Mouse (Mus musculus): ENCODE data around the gene Nrip1.
"Not testable (repeated sequence)": the region's sequence is repeated elsewhere in the genome, so short reads cannot be mapped to it uniquely, and the experiment has no call there.

The Nrip1 gene

GRCm38 (mm10) chr16:76373671-76374091, at the start of gene Nrip1:
TSS of gene Nrip1 (minus strand) at chr16:76373827.
- DNase-seq, result peak; percentile 57 to 70

GRCm38 (mm10) chr16:76422531-76422930, 48.9 kb upstream of the Nrip1 start:
- DNase-seq, result no peak

DNA sequence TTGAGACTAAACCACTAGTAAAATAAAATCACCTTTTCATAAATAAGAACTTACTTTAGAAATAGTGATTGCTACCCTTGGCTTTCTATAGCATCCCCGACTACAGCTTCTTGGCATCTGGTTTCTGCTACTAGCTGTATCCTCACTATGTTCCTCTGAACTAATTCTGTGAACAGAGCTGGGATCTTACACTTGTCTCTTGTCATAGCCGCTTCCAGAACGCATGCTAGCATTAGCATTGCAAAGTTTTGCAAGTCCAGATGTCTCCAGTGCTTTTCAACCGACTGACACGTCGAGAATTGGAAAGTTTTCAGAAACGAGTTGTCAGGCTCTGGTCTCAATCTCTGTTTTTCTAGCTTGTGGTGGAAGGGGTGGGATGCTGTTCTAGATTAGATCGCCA, 46.2 kb upstream of the Nrip1 start:
- DNase-seq, result no peak

DNA sequence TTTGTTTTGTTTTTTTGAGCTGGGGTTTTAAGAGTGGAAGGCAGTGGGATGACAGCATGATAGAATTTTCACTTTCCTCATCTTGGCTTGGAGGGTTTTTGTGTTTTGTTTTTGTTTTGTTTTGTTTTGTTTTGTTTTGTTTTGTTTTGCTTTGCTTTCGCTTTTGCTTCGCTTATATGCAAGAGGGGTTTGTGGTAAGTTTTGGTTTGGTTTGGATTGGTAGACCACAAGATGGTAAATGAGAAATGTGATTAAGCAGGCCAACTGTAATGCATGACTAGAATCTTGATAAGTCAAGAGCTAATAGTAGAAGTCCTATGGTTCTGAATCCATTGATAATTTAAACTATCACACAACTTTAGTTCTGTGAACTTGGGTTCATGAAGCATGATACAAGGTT, 42.9 kb upstream of the Nrip1 start:
- DNase-seq, result no peak

DNA sequence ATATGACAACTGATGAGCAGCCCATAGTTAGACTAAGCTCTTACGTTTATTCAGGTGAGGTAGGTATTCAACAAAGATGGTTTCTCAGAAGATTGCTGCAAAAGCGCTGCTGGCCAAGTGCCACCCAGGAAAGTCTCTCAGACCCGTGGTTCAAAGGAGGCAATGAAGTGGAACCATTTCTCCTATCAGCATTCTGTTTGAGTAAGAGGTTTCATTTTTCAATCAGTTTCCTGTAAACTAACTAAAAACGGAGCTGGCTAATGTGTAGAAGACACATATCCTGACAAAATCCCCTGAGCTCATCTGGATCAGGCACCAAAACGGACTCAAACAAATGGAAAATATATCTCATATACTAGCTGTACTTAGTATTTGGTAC, 42.4 kb upstream of the Nrip1 start:
- DNase-seq, result no peak

GRCm38 (mm10) chr16:76415407-76416059, 41.9 kb upstream of the Nrip1 start:
- DNase-seq, result no peak

- peak in 1 of 2 experiments; percentile 42 for DNase-seq
Observed at GRCm38 (mm10) chr16:76414528-76414927, 40.9 kb upstream of the Nrip1 start.

DNA sequence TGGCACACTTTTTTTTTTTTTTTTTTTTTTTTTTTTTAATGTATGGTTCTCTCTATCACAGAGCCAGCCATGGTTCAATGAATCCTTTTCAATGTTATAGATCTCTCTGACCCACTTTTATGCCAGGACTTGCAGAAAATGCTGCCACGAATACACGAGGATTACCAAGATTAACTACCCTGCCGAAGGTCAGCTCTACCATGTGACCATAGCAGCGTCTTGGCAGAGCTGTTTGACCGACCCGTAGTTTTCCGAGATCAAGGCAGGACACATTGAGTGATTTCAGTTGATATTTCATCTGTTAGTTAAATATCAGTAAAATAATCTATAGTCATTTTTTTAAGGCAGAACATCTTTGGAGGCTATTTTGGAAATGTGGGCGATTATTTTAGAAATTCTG, 40.0 kb upstream of the Nrip1 start:
- peak in 1 of 2 experiments; percentile 12 for DNase-seq

DNA sequence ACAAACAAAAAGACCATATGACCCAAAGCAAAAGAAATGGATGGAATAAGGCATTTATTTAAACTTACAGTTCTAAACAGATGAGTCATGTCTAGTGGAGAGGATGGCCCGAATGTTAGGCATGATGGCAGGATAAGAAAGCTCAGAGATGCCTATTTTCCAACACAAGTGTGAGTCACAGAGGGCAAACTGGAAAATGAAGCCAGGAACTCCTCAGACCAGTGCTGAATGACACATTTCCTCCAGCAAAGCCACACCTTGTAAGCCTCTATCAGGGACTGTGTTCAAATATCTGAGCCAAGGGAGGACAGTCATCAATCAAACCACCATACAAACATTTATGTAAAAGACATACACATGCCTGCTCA, 35.7 kb upstream of the Nrip1 start:
- DNase-seq, result no peak

DNA sequence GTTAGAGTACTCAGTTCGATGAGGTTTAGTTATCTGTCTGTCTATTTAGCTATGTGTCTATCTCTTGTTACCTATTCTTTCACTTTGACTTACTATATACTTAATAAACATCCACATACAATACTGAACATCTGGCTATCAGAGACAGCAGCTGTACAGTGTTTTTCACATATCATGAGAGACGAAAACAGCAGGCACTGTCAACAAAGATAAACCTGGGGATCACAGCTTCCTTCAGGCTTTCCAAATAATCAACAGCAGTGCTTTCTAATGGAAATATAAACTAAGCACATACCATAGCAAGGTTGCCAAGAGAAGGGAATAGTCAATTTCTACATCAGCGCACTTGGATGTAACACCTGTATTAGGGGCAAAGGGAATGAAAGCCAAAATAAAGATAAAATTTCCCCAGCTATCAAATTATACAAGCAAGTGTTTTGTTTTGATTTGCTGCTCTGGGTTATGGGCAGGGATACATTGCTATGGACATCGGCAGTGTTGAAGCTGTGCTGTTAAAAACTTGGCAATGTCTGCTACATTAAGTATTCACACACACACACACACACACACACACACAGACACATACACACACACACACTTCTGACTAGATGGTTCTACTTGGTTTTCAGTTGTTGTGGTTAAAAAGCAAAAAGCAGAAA, 35.2 kb upstream of the Nrip1 start:
- no peak for DNase-seq

DNA sequence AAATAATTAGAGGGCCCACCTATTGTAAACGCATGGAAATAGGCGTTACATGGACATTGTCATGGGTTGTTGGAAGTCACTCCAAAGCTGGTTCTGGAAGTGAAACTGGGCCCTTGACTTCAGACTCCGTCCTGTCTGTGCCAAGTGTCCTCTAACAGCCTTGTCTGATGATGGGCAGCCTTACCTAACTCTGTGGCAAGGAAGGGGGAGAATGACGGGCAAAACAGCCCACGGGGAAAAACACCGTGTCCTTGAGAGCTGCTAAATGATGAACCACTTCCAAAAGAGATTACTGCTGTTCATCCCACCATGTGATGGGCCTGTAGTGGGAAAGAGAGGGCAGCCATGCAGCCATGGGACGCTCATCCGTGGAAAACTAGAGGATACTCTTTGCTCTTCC, 34.6 kb upstream of the Nrip1 start:
- no peak for DNase-seq

GRCm38 (mm10) chr16:76407321-76407920, 33.8 kb upstream of the Nrip1 start:
- no peak for DNase-seq

DNA sequence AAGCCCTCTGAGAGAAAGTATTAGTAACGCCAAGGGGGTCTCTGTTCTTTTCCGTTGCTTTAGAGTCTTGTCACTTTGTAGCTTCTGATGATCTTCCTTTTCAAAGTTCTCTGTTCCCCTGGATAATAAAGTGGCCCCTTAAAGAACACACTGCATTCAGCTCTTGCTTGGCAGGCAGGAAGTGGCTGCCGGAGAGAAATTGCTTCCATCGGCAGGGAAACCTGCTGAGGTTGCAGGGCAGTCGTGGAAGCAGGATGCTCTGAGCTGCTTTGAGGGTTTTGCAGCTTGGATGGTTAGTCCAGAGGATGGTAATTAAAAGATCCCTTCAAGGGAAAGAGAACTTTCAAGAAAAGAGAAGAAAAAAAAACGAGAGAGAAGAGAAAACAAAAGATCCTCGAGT, 33.3 kb upstream of the Nrip1 start:
- peak in 1 of 2 experiments; percentile 16 for DNase-seq

- no peak for DNase-seq
Observed at GRCm38 (mm10) chr16:76406319-76406718, 32.7 kb upstream of the Nrip1 start.

- not testable (repeated sequence) for DNase-seq
Observed at GRCm38 (mm10) chr16:76403305-76403704, 29.7 kb upstream of the Nrip1 start.

- peak; percentile 25 to 45 for DNase-seq
Observed at GRCm38 (mm10) chr16:76396512-76396911, 22.9 kb upstream of the Nrip1 start.

DNA sequence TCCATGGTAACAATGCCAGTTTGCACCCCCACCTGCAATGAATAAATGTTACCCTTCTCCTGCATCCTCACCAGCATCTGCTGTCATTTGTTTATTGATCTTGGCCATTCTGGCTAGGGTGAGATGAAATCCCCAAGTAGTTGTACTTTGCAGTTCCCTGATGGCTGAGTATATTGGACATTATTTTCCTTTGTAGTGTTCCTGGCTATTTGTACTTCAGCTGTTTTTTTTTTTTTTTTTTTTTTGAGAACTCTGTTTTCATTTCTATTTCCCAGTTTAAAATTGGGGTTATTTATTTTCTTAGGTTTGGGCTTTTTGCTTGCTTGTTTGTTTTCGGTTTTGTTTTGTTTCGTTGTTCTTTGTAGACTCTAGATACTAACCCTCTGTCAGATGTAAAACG, 19.6 kb upstream of the Nrip1 start:
- no peak for DNase-seq

GRCm38 (mm10) chr16:76386496-76386895, 12.9 kb upstream of the Nrip1 start:
- DNase-seq, result no peak

DNA sequence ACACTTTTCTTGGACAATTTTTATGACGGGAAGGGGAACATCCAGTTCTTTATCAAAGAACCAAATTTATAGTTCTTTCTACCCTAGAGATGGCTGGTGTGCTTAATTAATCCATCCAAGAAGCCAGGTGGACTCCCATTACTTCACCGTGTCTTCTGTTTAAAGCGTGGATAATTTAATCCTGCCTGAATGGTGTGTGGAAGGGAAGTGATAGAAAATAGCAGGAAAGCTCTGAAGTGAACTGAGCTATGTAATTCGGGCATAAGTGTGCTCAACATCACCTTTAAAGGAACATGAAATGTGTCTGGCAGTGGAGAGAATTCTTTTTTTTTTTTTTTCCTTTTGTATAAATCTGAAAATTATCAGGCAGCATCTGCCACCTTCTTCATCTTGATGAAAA, 12.4 kb upstream of the Nrip1 start:
- no peak for DNase-seq

- DNase-seq, result no peak
Observed at GRCm38 (mm10) chr16:76377211-76377610, 3.6 kb upstream of the Nrip1 start.

GRCm38 (mm10) chr16:76376661-76377060, 3.0 kb upstream of the Nrip1 start:
- DNase-seq, result no peak

DNA sequence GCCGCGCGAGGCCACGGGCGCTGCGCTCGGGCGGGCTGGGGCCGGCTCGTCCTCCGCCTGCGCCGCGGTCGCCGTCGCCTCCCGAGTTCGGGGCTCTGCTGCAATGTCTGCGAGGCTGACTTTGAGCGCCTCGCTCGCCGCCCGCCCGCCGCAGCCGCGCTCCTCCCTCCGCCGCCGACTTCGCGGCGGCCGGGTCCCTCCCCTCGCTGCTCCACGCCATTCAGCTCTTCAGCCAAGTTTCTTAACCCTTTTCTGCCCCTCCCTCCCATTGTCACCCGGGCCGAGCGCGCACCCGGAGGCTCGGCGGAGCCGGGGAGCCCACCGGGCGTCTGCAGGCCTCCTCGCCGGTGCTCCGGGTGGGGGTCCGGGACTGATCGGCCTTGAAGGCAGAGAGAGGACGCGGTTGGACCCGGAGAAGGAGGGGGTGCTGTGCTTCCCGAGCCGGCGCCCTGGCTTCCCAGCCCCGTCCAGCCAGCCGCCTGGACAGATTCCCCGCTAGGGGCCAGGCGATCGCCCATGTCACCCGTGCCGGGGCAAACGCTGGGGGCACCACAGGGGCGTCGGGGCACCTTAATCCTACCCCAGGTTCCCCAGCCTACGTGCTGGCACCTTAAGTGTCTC, 576 bp downstream of the Nrip1 start:
- DNase-seq, result peak; percentile 90 to 92

DNA sequence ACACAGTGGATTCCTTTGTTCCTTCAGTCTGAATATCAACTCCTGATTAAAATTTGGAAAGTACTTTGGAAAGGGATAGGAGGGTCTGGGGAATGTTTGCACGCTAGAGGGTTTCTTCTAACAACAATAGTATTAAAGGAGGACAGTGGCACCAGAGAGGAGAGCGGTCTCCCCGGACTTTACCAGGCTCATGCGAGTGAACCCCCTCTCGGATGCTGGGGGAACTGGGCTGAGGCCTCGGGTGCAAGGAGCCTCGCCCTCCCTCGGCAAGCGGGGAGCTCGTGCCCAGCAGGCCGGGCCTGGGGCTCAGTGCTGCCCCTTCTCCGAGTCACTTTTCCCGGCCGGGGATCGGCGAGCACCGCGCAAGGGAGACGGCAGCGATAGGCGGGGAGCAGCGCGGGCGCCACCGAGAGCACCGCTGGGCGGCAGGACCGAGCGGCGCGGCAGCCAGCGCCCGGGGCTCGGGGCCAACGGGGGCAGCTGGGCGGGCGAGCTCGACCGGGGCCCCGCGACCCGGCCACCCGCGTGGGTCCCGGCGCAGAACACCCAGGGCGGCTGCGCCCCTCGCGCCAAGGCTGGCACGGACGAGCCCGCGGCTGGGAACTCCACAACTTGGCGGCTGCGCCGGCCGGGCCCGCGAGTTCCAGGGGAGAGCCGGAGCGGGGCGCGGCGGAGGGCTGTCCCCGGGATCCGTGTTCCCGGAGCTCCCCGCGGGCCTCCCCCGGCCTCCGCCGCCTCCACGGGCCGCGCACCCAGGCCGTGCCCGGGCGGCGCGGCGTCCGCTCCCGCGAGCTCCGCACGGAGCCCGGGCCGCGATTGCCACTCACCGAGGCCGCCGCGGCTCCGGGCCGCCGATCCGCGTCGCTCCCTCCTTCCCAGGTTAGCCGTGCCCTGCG, 1.3 kb downstream of the Nrip1 start:
- DNase-seq, result peak; percentile 51 to 81

All from kidney, postnatal 36 days (tissue).